Mouse (Mus musculus) mouse trophoblast stem cell (cell line): ENCODE data around the gene Helz2.
"Not testable (repeated sequence)": the region's sequence is repeated elsewhere in the genome, so short reads cannot be mapped to it uniquely, and the experiment has no call there.

Experiments
- in situ Hi-C, 2 experiments: fragments of 300-500 bp; cut with MseI, MboI; formaldehyde crosslinking; loops; 2 replicates in 1 of 2; 3 replicates in 1 of 2; pipeline ENCODE4 v1.15.1; 2025

Gene Helz2

DNA sequence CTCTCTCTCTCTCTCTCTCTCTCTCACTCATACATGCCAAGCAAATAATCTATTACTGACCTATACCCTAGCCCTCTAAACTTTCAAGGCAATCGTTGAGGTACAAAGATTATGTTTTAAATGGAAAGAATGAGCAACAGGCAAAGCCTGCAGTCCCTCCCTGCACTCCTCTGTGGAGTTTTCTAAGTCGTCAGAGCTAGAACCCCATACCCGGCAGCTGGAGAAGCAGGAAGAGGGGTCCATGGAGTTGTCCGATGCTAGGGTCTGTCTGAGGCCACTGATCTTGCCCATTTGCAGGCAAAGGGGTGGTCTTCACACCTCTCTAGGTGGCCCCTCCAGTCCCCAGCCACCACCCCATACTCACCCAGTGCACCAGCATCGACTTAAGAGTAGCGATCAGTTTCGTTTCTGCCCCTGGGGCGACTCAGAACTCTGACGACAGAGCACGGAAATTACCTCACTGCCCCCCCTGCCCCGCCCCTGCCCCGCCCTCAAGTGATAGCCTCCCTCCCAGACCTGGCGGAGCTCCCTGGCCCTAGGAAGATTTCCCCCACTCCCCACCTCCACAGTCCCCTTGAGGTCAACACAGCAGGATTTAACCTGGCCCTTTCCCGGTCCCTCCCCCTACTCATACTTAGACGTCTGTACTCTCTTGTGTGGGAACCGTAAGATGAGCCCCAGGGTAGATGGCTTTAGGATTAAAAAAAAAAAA lies at the start of gene Helz2:
Gene Helz2 (minus strand): TSS at position 426 of the 712 bp plus-strand sequence.
- in situ Hi-C loops, result no loop called here

DNA sequence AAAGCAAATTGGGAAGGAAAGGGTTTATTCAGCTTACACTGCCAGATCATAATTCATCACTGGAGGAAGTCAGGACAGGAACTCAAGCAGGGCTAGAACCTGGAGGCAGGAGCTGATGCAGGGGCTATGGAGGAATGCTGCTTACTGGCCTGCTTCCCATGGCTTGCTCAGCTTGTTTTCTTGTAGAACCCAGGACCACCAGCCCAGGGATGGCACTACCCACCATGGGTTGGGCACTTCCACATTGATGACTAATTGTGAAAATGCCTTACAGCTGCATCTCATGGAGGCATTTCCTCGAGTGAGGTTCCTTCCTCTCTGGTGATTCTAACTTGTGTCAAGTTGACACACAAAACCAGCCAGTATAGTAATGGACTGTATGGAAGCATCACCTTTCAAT lies 49.1 kb upstream of the Helz2 start:
- in situ Hi-C loops, result no loop called here

DNA sequence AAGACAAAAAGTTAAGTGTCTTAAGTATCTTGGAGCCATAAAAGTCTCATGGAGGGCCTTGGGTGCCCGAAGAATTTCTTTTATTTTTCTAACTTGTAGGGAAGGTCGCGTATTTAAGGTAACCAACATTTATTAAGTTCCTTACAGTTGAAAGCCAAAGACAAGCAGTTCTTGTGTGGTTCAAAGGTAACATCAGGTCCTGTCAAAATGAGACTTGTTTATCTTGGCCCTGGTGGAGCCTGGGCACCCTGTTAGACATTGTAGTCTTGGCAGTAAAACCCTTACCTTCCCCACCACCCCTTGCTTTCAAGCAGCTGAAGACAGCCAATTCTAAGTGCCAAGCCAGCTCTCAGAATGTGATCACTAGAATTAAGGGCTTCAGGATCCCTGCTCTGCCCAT lies 46.9 kb upstream of the Helz2 start:
- in situ Hi-C loops, result no loop called here

DNA sequence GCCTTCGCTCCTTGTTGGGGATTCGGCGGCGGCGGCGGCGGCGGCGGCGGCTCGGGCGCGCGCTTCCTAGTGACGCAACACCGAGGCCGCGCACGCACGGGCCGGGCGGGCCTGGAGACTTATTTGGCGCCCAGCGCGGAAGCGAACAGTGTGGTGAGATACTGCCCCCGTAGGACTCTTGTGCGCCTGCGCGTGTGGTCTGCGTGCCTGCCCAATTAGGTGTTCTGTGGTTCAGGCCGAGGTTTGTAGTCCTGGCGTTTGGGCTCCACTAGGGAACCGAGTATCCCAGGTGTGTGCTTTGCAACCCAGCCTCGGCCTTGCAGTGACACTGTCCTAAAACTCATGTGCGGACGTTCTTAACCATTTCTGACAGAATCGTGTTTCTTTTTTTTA lies 46.1 kb upstream of the Helz2 start, which contains the start of gene Gmeb2:
Gene Gmeb2 (minus strand): TSS at position 78 of the 393 bp plus-strand sequence.
- in situ Hi-C loops, result not testable (repeated sequence)

DNA sequence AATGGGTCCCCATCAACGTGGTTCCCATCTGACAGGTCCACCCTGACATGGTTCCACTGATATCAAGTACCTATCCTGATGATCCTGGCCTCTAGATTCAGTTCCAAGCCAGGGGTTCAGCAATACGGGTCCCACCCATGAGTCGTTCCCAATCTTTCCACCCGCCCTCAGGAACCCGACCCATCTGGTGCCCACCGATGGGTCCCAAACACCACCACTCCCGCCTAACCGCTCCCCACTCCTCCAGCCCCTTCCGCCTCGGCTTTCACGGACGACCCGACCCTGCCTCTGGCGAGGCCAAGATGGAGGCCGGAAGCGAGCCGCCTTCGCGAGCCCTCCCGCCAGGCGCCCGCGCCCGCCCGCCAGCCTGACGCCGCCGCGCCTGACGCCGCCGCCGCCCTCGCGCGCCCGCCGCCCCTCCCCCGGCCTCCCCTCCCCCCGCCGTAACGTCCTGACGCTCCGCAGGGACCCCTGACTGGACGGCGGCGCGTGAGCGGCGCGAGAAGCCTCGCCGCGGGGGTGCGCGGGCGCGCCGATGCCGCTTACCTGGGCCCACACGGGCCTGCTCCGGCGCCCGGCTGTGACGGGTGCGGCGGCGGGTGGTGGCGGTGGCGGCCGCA lies 45.6 kb upstream of the Helz2 start:
- in situ Hi-C loops, result no loop called here

DNA sequence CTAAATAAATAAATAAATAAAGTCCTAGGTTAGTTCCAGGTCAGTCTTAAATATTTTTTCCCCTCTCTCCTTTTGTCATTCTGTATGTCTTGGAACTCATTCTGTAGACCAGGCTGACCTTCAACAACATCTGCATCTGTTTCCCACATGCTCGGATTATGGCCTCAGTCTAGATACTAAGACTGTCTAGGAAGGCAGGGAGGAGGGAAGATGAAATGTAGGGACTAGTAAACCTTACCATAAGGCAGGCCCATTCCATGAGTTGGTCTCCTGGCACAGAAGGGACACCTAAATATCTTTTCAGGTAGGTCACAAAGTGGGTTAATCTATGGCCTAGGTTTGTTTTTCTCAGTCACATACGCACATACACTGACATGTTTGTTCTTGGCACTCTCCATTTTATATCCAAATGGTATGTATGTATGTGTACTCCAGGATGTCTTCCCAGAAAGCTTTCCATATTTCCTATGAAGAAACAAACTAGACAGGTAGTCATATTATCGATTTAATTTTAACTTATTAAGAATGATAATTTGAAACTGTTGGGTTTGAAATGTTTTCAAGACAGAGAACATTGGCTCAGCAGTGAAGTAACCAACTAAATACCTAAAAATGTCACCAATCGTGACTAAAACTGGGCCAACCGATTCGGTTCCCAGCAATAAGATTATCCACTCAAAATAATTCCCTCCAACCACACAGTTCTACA lies 45.0 kb upstream of the Helz2 start:
- in situ Hi-C loops, result no loop called here

DNA sequence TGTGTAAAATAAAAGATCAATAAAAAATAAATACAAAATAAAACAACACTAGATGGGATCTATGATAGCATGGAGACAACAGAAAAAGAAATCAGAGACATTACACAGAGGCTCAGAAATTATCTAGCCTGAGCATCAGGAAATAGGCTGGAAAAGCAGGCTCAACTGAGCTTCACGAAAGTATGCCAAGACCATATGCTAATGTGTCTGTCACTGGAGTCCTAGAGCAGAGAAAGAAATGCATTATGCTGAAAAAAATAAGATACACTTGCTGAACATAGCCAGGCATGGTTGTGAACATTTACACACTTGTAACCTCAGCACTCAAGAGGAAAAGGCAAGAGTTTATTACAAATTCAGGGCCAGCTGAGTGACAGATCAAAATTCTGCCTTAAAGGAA lies 38.1 kb upstream of the Helz2 start:
- in situ Hi-C loops, result no loop called here

DNA sequence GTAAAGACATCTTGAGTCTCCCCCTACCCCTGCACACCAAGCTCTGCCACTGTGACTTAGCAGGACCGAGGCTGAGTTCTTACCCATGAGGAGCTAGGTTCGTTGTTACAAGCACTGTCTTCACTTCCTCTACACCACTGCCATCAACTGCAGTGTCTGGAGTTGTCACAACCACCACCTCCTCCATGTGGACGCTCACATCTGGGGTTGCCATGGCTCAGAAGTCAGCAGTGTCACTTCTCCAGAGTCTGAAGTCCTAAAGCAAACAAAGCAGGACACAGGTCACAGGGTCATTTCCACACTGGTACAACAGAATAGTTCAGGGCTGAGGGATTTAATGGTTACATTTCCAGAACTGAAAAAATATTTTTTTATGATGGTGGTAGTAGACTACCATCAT lies 36.0 kb upstream of the Helz2 start:
- in situ Hi-C loops, result no loop called here

DNA sequence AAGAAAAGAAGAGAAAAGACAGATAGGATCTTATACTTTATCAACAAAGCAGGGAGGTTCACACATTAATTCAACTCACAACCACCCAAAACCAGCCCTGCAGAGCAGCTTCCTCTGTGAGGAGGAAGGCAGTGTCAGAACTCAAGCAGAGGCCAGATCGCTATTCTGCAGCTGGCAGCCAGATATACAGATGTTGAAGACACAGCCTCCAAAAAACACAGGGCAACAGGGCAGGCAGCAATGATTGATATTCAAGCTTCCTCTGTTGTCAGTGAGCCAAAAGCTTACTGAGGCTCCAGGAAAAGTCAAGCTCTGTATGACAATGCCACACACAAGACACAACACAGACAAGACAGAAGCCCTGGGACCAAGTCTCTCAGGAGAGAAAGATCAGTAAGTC lies 34.9 kb upstream of the Helz2 start:
- in situ Hi-C loops, result no loop called here

DNA sequence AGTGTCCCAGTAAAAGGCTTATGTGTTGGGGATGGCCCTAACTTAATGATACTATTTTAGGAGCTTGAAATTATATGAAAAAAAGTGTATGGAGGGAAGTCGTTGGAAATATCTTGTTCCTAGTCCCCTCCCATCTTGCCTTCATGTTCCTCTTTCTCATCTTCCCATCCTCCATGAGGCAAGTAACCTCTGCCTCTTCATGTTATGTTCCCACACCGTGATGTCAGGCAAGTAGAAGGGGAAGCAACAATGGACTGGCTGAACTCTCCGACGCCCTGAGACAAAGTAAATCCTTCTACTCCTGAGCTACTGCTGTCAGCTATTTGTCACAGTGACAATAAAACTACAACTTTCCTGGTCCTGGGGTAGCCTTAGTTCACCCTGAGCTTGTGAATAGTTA lies 32.8 kb upstream of the Helz2 start:
- in situ Hi-C loops, result no loop called here

DNA sequence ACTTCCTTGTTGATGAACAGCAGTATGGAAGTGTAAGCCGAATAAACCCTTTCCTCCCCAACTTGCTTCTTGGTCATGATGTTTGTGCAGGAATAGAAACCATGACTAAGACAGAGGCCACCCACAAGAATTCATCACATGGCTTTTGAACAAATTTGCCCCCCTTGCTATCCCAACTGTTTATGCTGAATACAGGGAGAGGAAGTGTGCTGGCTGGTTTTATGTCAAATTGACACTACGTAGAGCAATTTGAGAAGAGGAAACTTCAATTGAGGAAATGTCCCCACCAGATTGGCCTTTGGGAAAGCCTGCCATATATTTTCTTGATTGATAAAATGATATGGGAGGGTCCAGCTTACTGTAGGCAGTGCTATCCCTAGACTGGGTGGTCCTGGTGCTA lies 32.0 kb upstream of the Helz2 start:
- in situ Hi-C loops, result no loop called here

DNA sequence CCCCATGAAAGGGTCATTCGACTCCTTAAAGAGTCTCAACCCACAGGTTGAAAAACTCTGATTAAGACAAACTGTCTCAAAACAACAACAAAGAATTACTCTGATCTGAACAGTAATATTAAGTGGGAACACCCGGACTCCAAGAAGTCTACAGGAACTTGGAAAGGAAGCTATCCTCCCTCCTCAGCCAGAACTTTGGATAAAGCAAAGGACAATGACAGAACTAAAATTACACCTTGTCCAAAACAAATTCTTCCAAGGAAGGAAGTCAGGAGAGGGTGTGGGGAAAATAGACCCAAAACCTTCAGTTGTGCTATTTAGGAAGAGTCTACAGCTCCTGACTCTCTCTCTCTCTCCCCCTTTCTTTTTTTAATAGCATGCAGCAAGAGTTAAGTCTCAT lies 30.3 kb upstream of the Helz2 start:
- in situ Hi-C loops, result no loop called here

DNA sequence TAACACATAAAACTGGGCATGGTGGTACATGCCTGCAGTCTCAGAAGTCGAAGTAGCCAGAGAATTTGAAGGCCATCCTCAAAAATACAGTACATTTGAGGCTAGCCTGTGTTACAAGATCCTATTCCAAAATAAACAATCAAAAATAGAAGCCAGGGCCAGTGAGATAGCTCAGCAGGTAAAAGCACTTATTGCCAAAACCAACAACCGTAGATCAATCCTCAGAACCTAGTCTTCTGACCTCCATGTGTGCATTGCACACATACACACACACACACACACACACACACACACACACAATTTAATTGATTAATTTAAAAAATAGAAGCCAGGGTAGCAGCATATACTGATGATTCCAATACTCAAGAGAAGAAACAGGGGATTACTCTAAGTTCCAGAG lies 25.0 kb upstream of the Helz2 start:
- in situ Hi-C loops, result no loop called here

DNA sequence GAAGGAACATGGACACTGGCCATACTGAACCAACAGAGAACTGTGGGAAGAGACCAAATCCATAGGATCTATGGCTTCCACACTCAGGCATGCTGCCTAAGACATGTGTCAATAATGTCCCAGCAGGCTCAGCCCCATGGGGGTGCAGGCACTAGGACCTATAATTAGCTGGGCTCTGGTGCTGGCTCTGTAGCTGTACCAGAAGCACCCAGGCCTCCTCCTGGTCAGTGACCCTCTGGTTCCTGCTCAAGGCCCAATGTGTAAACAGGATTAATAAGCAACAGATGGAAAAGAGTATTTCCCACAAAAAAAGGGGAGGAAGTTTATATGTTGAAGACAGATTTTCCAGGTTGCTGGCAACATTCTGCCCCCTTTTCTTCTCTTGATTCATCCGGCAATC lies 11.4 kb upstream of the Helz2 start:
- in situ Hi-C loops, result no loop called here

DNA sequence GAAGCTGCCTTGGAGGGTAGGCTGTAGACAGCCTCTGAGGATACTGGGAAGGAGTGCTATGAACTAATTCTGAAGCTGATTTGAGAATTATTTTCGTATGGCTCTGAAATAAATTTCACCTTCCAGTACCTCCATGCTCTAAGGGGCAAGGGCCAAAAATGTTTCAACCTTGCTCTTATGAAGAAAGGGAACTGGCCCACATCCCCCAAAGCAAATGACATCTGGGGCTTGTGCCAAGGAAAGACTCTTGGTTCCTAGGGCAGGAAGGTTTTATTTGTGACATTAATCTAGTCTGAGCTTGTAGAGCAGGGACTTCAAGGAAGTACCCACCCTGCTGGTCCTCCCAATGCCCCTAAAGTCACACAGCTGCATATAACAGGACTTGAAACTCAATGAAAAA lies 10.0 kb upstream of the Helz2 start:
- in situ Hi-C loops, result no loop called here

DNA sequence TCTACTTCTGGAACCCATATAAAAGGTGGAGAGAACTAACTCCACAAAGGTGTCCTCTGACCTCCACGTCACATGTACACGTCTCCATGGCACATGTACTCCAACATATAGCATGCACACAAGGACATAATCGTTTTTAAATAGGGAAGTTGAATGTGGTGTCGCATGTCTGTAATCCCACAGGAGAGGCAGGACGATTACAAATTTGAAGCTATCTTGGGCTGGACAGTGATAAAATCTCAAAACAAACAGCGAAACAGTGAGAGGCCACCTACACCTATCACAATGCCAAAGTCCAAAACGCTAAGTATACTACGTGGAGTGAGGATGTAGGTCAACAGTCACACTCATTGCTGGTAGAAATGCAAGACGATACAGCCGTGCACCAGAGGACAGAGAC lies 7.4 kb upstream of the Helz2 start:
- in situ Hi-C loops, result no loop called here

DNA sequence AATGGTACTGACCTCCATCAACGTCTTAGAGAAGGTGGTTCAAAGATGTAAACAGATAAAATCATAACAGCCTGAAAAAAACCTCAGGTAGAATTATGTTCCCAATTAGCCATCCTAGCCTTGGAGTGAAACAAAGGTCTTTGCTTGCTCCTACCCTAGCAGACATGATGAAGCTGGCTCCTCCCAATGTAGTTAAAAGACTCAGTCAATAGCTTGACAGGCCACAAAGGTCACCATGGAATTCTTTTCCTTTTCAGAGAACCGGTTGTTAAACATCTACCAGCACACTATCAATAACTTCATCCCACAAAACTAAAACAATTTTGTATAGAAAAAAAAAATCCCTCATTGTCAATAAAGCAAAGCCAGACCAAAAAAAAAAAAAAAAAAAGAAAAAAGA lies 3.2 kb upstream of the Helz2 start:
- in situ Hi-C loops, result no loop called here

DNA sequence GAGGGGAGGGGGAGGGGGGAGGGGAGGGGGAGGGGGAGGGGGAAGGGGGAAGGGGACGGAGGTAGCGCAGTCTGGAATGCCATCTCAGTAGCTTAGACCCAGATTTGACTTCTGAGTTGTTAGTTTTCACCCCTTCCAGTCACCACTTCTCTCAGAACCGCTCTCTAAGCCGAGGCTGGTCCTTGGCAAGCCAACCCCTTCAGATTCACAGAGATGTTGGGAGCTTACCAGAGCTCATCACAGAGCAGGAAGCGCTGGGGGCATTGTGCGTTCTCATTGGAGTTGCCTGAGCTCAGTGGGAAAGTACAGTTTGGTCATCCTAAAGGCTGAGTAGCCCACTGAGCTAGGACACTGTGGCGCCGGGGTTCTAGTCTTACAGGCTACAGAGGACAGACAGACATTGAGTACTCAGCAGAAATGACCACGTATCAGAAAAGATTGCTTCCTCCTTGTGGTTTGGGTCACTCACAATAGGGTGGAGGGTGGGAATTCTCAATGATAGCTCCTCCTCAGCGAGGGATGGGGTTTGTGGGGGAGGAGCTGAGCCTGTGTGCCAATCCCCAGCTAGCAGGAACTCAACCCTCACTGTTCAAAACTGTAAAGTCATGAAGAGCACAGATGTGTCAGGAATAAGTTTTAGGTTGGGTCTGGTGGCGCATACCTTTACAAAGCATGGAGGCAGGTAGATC lies 2.0 kb upstream of the Helz2 start:
- in situ Hi-C loops, result no loop called here

DNA sequence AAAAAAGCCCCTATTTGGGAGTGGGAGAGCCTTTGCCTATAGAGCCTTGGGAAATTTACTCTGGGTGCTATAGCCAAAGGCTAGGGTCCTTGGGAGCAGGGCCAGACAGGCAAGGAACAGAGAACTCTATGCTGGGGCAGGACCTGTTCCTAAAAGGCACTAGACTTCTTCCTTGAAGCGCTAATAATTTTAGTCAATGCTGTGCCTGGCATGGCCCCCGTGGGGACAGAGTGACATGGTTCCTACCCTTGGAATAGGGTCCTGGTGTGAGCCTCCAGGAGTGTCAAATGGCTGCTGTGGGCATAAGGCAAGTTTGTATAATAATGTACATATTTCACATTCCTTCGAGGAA lies 463 bp upstream of the Helz2 start:
- in situ Hi-C loops, result no loop called here

DNA sequence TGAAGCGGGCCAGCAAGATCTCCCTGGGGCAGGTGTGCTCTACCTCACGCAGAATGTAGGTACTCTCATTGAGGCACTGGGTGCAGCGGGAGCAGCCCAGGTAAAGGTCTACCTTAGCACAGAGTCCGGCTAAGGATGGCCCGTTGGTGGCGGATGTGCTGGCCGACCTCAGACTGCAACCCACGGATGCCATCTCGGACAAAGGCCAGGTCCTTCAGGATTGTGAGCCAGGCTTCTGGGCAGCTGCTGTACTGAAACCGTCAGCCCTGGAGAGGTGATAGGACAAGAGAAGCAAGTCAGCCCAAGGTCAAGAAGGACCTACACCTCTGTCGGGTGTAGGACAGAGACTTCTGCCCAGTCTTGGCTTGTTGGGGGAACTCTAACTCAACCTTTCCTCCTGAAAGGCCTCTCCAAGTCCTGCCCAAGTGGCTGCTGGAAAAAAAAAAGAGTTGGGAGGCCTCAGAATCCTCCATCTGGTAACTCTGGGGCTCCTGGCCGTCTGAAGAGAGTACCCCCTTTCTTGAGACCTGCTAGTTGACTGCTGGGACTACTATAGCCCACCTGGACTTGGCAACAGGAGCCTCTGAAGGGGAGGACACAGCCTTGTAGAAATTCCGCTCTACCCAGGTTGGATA lies 904 bp downstream of the Helz2 start:
- in situ Hi-C loops, result no loop called here

DNA sequence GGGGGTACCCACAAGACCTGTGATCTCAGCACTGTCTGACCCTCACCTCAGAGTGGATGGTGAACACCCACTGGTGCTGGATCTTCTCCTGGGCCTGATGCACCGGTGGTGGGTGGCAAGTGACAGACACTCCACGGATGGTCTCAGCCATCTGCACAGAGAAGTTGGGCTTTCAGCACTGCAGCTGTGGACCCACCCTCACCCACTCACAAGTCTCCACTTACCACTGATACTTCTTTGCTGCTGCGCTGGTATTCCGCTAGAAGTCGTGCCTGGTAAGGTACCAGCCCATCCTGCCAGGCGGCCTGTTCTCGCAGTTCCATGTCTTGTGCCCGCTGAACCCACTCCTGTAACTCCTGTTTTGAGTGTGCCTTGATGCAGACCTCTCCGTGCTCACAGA lies 2.6 kb downstream of the Helz2 start:
- in situ Hi-C loops, result no loop called here

DNA sequence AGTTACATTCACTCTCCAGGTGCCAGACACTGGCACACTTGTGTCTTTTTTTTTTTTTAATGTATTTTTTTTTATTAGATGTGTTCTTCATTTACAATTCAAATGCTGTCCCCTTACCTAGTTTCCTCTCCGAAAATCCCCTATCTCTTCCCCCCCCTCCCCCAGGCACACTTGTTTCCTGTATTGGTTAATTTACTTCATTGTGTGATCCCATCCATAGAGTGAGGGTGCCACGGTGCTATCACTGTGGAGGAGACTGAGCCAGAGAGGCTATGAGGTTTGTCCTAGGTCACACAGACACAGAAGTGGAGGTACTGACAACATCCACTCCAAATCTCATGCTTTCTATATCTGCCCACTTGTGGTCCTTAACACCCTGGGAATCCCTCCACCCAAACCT lies 3.0 kb downstream of the Helz2 start:
- in situ Hi-C loops, result no loop called here
